Mouse (Mus musculus): ENCODE results near the gene Shox2. TPM values are rescaled to one million over a fixed set of nuclear protein-coding genes. Genes with fewer than 3 reads are reported as not detected.
A peak's percentile ranks its signal among the peaks of the same experiment; 100 is the strongest.

Gene Shox2
- 1.5 and 2.2 TPM in 2 replicates for total RNA-seq (2021)
- long read RNA-seq, experiment 1, partial matches to known transcripts = 0 of 1 reads
- long read RNA-seq, experiment 1, other reads (novel, unspliced or antisense) = 0 of 1 reads
- long read RNA-seq, experiment 2, partial matches to known transcripts = 0 of 1 reads
- long read RNA-seq, experiment 2, other reads (novel, unspliced or antisense) = 0 of 1 reads

DNA sequence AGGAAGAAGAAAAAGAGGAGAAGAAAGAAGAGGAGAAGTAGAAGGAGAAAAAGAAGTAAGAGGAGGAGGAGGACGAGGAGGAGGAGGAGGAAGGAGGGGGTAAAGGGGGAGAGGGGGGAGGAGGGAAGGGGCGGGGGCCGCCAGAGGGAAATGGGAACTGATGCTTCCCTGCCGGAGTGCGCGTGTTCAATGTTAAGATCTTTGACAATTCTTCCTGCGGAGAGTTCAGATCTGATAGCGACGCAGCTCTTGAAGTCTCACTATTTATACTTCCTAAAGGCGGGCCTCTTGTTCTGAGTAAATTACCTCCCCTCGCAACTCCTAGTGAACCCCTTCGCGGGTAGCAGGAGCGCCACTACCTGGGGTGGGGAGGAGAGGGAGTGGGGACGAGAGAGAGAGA lies at the start of gene Shox2:
Gene Shox2, minus strand, starts transcription at position 66 of the 400 bp plus-strand sequence.
- DNase-seq = no peak

DNA sequence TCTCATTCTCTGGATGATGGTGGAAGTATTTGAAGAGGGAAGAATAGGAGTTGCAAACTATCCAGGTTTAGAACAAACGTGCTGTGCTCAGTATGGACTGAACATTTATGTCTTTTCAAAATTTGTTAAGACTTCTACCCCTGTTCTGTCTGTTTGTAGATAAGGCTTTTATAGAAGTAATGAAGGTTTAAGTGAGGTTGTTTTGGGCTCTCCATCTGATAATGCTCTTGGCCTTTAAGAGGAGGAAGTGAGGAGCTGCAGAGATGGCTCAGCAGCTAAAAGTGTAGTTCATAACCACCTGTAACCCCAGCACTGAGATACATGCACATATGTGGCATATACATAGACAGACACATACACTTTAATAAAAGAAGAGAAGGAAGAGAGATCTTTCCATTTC lies 15.2 kb upstream of the Shox2 start:
- DNase-seq = no peak

DNA sequence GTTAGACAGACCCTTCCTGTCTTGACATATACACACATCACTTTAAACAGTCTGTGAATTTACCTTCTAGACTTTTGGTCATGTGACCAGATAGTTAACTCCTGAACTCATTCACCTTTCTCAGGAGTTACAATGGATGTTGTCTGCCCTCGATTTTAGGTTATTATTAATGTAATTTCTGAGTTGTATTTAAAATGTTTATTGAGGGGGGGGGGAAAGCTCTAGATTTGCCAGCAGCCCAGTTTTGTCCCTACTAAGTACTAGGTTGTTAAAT lies 4.7 kb upstream of the Shox2 start:
- DNase-seq = no peak

DNA sequence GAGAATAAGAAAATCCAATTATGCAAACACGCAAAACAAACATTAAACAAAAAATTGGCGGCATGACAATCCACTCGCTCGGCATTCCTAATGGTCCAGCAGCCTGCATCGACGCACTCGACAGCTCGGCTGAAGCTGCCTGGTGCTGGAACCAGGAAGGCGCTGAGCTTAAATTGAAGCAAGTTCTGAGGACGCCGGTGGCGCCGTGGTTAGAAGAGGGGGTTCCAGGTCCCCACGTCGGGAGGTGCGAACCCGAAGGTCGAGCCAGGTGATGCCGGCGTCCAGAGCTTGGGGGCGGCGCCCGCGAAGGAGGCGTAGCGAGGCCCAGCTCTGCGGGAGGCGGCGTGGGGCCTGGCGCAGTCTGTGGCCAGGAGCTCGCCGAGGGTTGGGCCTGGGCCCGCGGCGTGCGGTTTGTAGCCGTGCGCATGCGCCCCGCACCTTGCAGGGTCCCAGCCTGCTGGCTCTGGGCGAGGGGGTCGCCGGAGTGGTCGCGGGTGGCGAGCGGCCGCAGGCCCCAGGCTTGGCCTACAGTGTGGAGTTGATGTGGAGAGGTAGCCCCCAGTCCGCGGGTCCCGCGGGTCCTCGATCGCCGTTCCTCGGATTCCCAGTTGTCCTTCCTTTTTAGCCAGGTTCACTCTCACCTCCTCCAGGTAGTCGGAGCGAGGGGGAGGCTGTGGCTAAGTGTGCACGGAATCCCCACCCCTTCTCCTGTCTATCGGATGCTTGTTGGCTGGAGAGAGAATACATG lies 4.1 kb upstream of the Shox2 start:
- DNase-seq = peak; percentile 84

DNA sequence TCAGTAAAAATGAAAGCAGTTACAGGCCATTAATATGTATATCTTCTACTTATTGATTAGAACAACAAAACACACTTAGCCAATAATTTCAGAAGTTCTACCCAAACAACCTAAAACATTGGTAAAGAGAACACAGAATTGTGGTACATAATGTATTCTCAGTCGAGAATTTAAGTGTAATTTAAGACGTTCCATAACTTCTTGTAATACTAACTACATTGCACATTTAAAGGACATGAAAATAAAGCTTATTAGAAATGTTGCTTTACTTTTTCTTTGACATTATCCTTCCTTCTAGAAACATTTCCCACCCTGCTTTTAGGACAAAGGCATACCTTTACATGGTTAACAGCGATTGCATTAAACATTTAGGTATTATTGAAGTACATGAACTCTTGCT lies 1.9 kb upstream of the Shox2 start:
- DNase-seq = no peak

DNA sequence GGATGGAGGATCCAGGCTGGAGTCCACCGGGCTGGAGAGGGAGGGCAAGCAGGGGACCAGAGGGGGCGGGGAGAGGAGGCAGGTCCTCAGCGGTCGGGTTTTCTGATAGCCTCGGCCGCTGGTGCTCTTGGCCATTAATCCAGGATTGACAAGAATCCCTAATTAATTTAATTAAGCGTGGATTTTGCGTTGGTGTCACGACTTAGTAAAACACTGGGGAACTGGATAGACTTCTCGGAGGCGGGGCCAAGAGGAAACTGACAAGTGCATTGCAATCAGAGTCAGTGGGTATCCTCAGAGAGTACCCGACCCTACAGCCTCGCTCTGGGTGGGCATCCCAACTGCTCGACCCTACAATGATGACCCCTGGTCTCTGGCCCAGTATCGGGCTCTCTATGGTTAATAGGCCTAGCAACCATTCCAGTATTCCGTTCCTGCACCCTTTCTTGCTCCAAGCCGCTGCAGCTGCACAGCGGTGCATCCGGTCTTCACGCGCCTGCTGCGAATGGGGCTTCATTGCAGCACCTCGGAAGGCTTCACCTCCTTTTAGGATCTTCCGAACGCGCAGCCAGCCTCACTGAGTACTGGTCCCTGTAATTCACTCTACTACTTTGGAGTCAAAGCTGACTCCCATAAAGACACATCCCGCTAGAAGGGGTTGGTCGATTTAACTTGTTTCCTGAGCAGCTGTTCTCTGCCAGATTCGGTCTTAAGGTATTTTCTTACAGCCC lies 775 bp upstream of the Shox2 start:
- DNase-seq = peak; percentile 27

DNA sequence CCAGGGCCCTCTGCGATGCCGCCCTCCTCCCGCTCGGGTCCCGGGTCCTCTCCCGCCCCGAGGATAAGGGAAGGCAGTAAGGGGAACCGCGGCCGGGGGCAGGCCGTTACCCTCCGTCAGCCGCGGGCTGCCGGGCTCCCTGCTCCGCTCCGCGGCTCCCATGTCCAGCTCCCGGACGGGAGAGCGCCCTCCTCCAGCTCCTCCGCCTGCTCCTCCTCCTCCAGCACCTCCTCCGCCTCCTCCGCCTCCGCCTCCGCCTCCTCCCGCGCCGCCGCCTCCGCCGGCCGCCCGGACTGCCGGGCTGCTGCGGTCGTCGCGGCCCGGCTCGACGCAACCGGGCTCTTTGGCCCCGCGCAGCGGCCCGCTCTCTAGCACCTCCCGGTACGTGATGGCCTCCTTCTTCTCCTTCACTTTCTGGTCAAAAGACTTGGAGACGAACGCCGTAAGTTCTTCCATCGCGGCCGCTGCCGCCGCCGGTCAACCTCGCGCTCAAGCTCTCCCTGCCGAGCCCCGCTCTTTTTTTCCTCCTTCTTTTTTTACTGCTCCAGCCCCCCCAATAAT lies 390 bp downstream of the Shox2 start, which contains the start of gene Rsrc1:
Gene Rsrc1, plus strand, starts transcription at position 290 of the 561 bp plus-strand sequence.
- peak; percentile 42 for DNase-seq

DNA sequence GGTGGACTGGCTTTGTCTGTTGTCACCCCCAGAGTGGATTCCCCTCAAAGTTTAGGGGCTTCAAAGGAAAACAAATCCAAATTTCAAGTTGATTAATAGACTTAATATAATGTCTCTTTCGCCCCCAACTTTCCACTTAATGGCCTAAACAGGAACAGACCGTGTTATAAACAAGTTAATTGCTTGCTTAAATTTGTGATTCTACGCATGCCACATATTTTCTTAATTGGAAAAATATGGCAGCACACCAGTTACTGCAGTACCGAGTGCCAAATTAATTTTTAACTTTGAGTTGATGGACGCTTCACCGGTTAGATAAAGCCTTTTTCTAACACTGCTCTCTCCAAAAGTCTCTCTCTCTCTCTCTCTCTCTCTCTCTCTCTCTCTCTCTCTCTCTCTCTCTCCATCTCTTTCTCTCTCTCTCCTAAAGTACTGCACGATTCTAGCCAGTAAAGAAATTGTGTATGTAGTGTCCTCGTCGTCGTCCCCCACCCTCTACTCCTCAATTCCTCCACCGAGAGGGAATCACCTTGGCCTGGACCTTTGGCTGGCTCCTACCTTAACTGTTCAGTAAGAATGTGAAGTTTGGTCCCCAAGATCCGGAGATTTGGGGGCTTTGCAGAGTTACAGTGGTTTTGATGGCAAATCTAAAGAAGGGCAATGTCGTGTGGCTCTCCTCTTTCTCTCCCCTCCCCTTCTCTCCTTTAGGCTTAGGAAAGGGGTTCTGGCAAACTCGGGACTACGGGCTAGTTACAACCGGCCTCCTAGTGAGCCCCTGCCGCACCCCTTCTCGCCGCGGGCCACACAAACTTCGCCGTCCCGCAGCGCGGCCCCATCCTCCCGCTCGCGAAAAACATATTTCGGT lies 1.2 kb downstream of the Shox2 start:
- no peak for DNase-seq

DNA sequence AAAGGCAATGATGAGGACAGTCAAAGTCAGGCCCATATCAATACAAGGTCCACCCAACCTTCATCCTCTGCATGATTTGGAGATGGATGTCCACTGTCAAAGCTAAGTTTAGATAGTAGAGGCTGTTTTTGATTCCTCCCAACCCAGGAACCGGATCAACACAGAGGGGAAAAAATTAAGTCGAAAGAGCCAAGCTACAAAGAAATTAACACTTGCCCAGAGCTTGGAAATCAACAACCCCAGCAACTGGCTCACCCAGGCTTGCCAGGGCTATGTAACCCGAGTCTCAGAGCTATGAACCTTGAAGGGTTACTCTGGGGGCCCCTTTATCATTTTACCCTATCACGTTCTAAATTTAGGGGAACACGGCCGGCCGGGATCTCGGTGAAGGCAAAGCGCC lies 2.1 kb downstream of the Shox2 start:
- no peak for DNase-seq

DNA sequence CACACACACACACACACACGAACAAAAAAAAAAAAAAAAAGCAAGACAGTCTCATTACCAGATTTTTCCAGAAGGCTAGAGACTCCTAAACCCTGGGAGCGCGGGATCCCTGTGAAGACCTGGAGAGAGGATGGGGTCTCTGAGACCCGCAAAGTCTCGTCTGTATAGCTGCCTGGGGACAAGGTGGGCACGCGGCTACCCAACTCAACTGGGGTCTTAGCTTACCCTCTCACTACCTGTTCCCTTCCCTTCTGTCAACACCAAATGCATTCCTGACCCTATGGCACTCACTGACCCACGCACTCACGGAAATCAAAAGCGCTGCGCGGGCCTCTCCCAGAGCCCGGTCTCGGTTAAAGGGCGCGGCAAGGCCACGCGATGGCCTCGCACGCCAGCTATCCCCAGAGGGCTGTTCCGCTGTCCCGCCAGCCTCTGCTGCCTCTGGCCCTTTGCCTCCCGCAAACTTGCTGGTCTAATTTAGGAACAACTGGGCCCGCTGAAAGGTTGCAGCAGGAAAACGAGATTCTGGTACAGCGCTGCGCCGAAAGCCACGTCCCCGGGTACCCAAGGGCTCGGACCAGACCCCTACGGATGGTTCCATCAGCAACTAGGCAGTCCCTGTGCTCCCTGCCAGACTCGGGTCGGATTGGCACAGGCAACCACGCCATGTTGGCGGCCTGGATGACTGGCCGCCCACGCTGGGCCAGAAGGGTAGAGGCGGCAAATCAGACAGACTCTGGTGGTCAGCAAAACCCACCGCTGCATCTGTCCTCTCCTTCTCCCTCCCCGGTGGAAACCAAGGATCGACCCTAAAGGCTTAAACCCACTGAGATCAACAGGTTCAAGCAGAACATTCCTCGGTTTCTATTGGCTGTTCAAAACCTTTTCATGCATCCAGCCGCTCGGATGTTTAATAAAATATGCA lies 2.9 kb downstream of the Shox2 start:
- peak; percentile 33 for DNase-seq

DNA sequence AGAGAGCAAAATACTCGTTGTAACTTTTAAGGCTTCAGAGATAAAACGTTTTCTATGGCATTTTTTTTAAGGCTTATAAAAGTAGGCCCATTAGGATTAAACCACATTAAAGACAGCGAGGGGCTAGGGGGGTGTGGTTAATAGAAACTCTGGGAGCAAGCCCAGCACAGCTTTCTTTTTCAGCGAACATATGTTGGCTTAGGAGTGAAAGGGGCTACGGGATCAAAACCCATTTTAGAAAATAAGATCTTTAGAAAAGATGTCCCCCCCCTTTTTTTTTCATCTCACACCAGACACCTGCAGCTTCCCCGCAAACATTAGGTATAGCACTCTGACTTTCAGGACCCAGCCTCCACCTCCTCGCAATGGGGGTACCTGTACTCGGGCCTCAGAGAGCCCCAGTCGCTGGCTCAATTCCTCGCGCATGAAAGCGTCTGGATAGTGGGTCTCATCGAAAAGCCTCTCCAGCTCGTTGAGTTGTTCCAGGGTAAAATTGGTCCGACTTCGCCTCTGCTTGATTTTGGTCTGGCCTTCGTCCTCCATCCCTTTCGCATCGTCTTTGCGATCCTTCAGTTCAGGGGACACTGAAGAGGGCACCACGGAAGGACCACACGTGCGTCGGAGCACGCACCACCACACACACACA lies 3.6 kb downstream of the Shox2 start:
- DNase-seq = no peak

DNA sequence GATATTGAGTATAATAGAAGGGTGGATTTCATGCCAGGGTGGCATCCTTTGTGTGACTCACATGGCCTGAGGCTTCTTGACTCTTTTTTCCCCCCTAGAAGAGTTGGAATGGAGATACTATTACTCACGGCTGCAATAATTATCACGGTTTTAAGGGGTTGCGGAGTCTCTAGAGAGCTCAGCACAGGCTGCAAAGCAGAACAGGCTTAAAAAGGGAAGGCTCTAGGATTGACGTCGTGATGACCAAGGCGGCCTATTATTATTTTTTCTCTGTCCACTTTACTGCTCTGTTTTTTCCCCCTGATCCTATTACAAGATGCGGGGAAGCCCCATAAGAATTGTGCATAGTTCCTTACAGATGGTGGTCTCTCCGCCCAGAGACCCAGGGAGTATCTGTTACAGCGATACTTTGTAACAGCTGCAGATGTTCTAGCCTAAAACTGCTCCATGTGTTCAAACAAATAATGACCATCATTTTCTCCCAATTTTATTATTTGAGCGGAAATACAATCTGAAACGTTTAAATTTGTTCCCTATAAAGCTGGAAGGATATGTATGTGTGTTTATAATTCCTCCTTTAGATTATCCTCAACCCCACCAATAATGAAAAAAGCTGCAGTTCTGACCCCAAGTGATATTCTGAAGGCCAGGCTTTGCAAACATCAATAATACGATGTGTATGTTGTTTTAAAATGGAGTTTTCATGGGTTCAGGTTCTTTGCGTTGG lies 4.5 kb downstream of the Shox2 start:
- no peak for DNase-seq

DNA sequence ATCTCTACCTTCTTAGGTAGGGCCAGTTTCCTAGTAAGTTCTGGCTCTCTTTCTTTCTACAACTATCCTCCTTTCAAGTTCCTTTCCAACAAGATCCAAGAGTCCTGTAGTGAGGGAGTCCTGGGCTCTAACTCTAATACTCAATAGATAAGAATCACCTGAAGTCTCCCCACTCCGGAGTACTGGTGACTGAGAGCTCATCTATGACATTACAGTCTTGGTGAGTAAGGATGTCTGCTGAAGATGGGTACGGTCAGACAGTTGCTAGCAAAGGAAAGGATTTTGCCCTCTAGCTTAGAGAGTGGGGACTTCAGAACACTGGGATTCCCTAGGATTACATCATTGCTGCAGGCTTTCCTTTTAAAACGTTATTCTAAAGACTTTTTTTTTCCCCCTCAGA lies 7.1 kb downstream of the Shox2 start:
- no peak for DNase-seq

DNA sequence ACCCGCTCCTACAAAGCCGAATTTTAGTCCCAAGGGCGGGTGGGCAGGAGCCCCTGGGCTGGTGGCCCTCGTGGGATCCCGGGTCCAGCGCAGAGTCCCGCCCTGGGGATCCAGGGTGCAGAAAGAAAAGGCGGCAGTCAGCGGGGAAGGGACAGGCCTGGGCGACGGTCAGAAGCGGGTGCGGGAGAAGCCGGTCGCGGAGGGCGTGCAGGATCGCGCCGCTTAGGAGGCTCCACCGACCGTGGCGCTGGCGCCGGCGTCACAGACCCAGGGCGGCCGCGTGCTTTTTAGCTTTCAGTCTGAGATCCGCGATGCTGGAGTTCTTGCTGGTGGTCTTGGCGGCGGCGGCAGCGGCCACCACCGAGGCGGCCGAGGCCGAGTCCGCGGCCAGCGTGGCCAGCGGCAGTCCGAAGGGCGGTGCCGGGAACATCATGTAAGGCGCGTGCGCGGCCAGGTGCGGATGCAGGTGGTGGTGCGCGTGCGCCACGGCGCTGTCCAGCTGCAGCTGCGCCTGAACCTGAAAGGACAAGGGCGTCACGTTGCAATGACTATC lies 8.1 kb downstream of the Shox2 start:
- peak; percentile 65 for DNase-seq

DNA sequence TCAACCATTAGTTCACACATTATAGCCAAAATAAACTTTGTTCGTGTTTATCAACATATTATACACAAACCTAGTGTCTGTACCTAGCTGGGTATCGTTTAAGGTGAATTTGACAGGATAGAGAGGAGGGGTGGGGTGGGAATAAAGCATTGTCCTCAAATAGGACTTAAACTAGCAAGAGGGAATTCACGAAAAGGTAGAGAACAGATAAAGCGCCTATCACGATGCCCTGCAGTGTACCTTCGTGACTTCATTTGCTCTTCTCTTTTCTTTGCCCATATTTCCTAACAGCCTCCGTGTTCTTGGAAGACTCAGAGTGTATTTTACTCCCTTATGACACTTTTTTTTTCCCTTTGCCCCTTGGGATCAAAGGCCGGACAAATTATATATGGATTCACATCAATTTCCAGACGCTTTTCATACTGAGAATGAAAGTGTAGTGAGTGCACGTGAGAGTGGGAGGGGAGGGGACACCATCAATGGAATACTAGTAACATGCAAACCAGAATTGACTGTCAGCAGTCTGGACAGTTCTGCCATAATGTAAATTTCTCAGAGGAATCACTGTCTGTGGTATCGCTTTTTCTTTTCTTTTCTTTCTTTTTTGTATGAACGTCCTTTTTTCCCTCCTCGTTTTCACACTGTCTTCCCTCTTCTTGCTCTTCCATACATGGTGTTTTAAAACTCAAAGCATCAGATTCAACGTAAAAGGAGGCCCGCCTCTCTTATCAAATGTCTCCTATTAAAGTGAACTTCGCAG lies 9.2 kb downstream of the Shox2 start:
- no peak for DNase-seq

DNA sequence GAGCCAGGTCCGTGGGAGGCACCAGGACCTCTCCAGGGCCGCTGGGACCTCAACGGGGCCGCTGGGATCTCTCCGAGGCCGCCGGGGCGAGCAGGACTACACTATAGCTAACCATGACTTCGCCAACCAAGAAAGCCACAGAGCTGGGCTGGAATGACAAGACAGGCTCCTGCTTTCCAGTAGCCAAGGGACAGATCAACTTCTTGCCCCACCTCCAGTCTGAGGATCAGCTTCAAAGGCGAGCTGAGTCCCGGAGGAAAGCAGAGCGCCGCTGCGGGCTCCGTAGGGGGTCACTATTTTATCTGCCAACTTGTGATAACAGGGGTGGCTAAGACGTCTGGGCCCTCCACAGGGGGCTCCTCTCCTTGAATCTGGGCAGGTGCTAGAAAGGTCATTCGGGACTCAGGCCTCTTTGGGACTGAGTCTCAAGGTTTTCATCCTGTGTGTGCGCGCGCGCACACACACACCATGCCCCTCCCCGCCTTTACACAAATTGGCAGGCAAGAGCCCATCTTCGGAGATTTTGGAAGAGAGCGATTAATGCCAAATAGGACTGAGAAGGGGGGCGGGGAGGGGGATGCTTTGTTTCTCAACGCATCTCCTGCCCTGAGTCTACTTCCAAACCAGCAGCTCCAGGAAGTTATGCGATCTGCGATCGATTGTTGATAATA lies 10.8 kb downstream of the Shox2 start:
- no peak for DNase-seq

DNA sequence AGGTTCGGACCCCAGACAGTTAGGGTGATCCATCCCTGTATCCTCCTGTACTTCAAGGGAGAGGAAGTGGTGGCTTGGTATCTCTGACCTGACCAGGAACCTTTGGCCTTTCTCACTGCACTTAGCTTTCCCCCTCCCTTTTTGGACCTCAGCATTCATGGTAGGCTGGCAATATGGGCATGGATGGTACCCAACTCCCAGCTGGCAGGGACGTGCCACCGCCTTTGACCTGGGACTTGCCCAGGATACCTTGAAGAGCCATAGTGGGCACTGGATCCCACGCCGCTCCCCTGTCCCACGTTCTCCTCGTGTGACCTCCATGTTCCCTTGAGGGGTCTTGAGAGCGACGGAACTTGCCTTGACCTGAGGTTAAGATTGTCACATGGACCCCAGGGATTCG lies 11.3 kb downstream of the Shox2 start:
- no peak for DNase-seq

DNA sequence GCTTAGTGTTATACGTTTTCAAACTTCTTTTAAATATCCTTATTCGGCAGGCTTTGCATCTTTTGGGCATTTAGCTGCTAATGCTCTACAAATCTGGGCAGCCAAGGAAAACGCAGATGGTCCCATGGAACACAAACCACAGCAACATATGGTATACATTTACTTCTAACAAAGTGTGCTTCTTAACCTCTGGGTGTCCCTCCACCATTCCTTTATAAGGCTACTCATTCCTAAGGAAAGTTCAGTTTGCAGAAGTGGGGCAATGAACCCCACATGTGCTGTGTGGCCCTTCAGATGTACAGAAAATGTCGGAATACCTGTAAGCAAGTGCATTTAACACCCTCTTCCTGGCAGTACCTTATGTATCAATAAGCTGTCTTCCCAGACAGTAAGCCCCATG lies 14.1 kb downstream of the Shox2 start:
- no peak for DNase-seq

All from adrenal gland, postnatal 14 days (tissue).